Mouse (Mus musculus) c-Kit-negative CD71-positive TER-119-positive erythroid progenitor cells, embryonic 14.5 days (primary cell): Measurements from ENCODE around the gene Sgsh.

Experiments
- DNase-seq: peaks from one replicate; pipeline ENCODE4 v3.0.0-alpha.2; 2013; ENCODE audit warnings: low read depth, low spot score

The Sgsh gene

GRCm38 (mm10) chr11:119377326-119377725, 22.0 kb upstream of the Sgsh start:
- no peak for DNase-seq

GRCm38 (mm10) chr11:119375425-119375824, 20.1 kb upstream of the Sgsh start:
- no peak for DNase-seq

- peak; percentile 11 for DNase-seq
These were observed 8.3 kb upstream of the Sgsh start for GRCm38 (mm10) chr11:119363534-119364145.

- DNase-seq, result no peak
These were observed 7.6 kb upstream of the Sgsh start for GRCm38 (mm10) chr11:119362769-119363533.

GRCm38 (mm10) chr11:119359089-119359488, 3.8 kb upstream of the Sgsh start:
- DNase-seq, result no peak

- DNase-seq, result no peak
These were observed 416 bp downstream of the Sgsh start for GRCm38 (mm10) chr11:119354798-119355442.

- DNase-seq, result no peak
These were observed 1.4 kb downstream of the Sgsh start for GRCm38 (mm10) chr11:119353946-119354345.

GRCm38 (mm10) chr11:119352113-119352512, 3.2 kb downstream of the Sgsh start:
- DNase-seq, result no peak

GRCm38 (mm10) chr11:119347125-119347524, 8.2 kb downstream of the Sgsh start:
- no peak for DNase-seq

GRCm38 (mm10) chr11:119344865-119345264, 10.5 kb downstream of the Sgsh start:
- DNase-seq, result no peak

- no peak for DNase-seq
These were observed 11.2 kb downstream of the Sgsh start for GRCm38 (mm10) chr11:119344178-119344577.

- DNase-seq, result peak; percentile 35
These were observed 15.7 kb downstream of the Sgsh start for GRCm38 (mm10) chr11:119339637-119340036.

GRCm38 (mm10) chr11:119339179-119339578, 16.2 kb downstream of the Sgsh start:
- no peak for DNase-seq

- no peak for DNase-seq
These were observed 16.9 kb downstream of the Sgsh start for GRCm38 (mm10) chr11:119338271-119339059.

- no peak for DNase-seq
These were observed 23.4 kb downstream of the Sgsh start for GRCm38 (mm10) chr11:119331970-119332369.

GRCm38 (mm10) chr11:119330592-119330991, 24.7 kb downstream of the Sgsh start:
- no peak for DNase-seq

GRCm38 (mm10) chr11:119325068-119325467, 30.3 kb downstream of the Sgsh start:
- no peak for DNase-seq

GRCm38 (mm10) chr11:119322521-119322920, 32.8 kb downstream of the Sgsh start:
- no peak for DNase-seq

GRCm38 (mm10) chr11:119316720-119317119, 38.6 kb downstream of the Sgsh start:
- DNase-seq, result no peak

GRCm38 (mm10) chr11:119314252-119314936, 40.9 kb downstream of the Sgsh start:
- no peak for DNase-seq

- no peak for DNase-seq
These were observed 44.7 kb downstream of the Sgsh start for GRCm38 (mm10) chr11:119310621-119311020.
